Mouse (Mus musculus): ENCODE results near the gene Rab11b.

DNA sequence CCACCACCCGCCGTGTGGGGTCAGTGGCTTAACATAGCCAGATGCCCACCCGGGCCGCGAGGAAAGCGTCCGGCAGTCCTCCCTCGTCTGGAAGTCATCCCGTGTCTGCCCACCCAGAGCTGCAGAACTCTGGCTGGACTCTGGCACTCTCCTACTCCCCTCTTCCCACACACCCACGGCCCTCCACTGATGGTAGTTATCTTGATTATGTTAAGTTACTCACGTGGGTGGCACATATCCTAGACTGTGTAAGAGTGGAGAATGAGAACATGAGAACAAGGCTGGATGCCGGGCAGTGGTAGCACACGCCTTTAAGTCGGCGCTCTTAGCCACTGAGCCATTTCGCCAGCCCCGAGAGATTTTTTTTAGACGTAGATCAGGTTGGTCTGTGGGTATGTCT lies 26.0 kb upstream of the Rab11b start:
- TF ChIP-seq CTCF (IDR thresholded peaks at IDR 0.05; ENCODE audit: low read depth, low read length) (no peak), POLR2AphosphoS5 (IDR thresholded peaks at IDR 0.05; ENCODE audit: insufficient replicate concordance, low read depth, low read length) (no peak), GATA1 (IDR thresholded peaks at IDR 0.05; ENCODE audit: borderline replicate concordance, low read length) (no peak), GATA2 (IDR thresholded peaks at IDR 0.05; ENCODE audit: borderline replicate concordance, low read depth, low read length) (no peak), TAL1 (conservative IDR thresholded peaks at IDR 0.05; ENCODE audit: low read depth, low read length) (no peak)
